Mouse (Mus musculus) thymus, adult 2 months (tissue): ENCODE data around the gene Evx2.

ENCODE experiments used
- CTCF ChIP-seq: fragments of 200-500 bp; IDR thresholded peaks from 2 replicates; pipeline ENCODE4 v1.5.1; 2012; ENCODE audit warnings: mild to moderate bottlenecking, control low read depth, low read length, moderate library complexity, borderline replicate concordance; ENCODE audit not compliant: control insufficient read depth, poor library complexity, insufficient read depth; ENCODE audit errors: extremely low read depth
- POLR2A ChIP-seq: fragments of 200-500 bp; IDR thresholded peaks from 2 replicates; pipeline ENCODE4 v1.6.1; 2012; ENCODE audit warnings: mild to moderate bottlenecking, low read length, control low read depth, moderate library complexity; ENCODE audit not compliant: control insufficient read depth, poor library complexity, insufficient read depth; ENCODE audit errors: extremely low read depth

GRCm38 (mm10) chr2:74703720-74704392 is 44.5 kb upstream of the Evx2 start:
- no peak for TF ChIP-seq CTCF
- TF ChIP-seq POLR2A = no peak
